Mouse (Mus musculus): Measurements from ENCODE around the gene Tecpr2. TPM values are rescaled to one million over a fixed set of nuclear protein-coding genes. Genes with fewer than 3 reads are reported as not detected.
A peak's percentile ranks its signal among the peaks of the same experiment; 100 is the strongest.

The Tecpr2 gene
- polyA plus RNA-seq, 1 experiment: 35.3 TPM

DNA sequence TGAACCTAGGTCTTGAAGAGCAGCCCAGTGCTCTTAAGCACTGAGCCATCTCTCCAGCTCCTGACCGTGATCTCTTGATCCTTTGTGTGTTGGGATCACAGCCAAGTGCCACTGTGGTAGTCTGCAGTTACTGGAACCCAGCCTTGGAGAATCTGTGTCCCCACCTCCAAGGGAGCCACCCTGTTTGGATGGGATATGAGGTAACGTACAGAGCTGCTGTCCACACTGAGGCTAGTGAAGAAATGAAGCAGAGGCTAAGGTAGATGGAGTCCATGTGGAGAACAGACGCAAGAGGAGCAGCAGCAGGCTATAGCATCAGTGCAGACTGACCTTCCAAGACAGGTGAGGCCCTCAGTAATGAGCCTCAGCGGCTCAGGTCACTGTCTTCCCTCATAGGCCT is 84.8 kb downstream of the Tecpr2 start:
- TF ChIP-seq POLR2A (IDR thresholded peaks at IDR 0.05; ENCODE audit: extremely low read depth, insufficient read depth, low read length) (no peak), CTCF (IDR thresholded peaks at IDR 0.05; ENCODE audit: extremely low read depth, insufficient read depth, low read length) (no peak)
- Histone ChIP-seq H3K4me1 (ENCODE audit: control insufficient read depth, insufficient read depth, low read length) (no peaks in the 10 kb centered on the region), H3K27ac (ENCODE audit: insufficient read depth, low read length) (no peak overlapping the region), H3K4me3 (ENCODE audit: insufficient read depth, low read length) (no peak overlapping the region)

- H3K4me3 ChIP-seq (ENCODE audit: insufficient read depth, low read length): no peak overlapping the region
- TF ChIP-seq POLR2A (IDR thresholded peaks at IDR 0.05; ENCODE audit: extremely low read depth, insufficient read depth, low read length) (no peak), CTCF (IDR thresholded peaks at IDR 0.05; ENCODE audit: extremely low read depth, insufficient read depth, low read length) (no peak)
- no peaks in the 10 kb centered on the region for H3K4me1 ChIP-seq (ENCODE audit: control insufficient read depth, insufficient read depth, low read length)
- H3K27ac ChIP-seq (ENCODE audit: insufficient read depth, low read length): no peak overlapping the region
These were observed 85.2 kb downstream of the Tecpr2 start for GRCm38 (mm10) chr12:110974295-110974694.

DNA sequence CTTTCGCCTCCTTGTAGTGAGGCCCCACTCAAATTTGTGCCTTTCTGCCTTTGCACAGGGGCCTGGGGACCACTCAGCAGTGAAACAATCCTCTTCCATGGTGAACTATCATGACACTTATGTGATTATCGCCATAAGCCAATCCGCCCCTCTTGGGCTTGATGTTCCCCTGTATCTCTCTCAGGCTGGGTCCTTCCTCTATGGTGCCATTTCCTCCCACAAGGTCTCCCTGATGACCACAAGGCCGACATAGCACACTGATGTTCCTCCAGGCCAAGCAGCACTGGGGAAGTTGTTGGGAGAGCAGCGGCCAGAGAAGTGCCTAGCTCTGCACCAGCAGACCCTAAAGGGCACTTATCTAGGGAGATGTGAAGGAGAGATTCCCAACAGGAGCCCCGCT is 85.7 kb downstream of the Tecpr2 start:
- TF ChIP-seq CTCF (IDR thresholded peaks at IDR 0.05; ENCODE audit: extremely low read depth, insufficient read depth, low read length): no peak
- TF ChIP-seq POLR2A (IDR thresholded peaks at IDR 0.05; ENCODE audit: extremely low read depth, insufficient read depth, low read length): no peak
- Histone ChIP-seq H3K27ac (ENCODE audit: insufficient read depth, low read length) (no peak overlapping the region), H3K4me1 (ENCODE audit: control insufficient read depth, insufficient read depth, low read length) (no peaks in the 10 kb centered on the region), H3K4me3 (ENCODE audit: insufficient read depth, low read length) (no peak overlapping the region)

DNA sequence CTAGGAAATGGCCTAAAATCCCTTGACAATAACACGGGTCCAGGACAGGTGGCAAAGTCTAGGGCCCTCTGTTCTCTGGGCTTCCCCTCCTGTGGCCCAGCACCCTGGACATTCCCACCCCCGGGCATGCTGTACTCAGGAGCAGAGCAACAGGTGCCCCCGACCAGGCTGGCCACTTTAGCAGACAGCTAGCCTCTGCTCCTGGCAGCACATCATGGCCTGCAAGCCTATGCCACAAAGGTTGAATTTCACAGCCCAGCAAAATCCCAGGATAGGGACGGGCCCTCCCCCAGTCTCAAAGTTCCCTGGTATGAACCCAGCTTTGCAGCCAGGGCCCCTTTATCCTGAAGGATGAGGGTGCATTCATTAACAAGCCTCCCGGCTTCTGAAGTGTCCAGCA is 86.3 kb downstream of the Tecpr2 start:
- Histone ChIP-seq H3K4me3 (ENCODE audit: insufficient read depth, low read length) (no peak overlapping the region), H3K4me1 (ENCODE audit: control insufficient read depth, insufficient read depth, low read length) (no peaks in the 10 kb centered on the region), H3K27ac (ENCODE audit: insufficient read depth, low read length) (no peak overlapping the region)
- no peak for TF ChIP-seq POLR2A (IDR thresholded peaks at IDR 0.05; ENCODE audit: extremely low read depth, insufficient read depth, low read length)
- no peak for TF ChIP-seq CTCF (IDR thresholded peaks at IDR 0.05; ENCODE audit: extremely low read depth, insufficient read depth, low read length)

- no peak overlapping the region for H3K4me3 ChIP-seq (ENCODE audit: insufficient read depth, low read length)
- no peaks in the 10 kb centered on the region for H3K4me1 ChIP-seq (ENCODE audit: control insufficient read depth, insufficient read depth, low read length)
- no peak for TF ChIP-seq CTCF (IDR thresholded peaks at IDR 0.05; ENCODE audit: extremely low read depth, insufficient read depth, low read length)
These were observed 86.9 kb downstream of the Tecpr2 start for GRCm38 (mm10) chr12:110975838-110976468.

DNA sequence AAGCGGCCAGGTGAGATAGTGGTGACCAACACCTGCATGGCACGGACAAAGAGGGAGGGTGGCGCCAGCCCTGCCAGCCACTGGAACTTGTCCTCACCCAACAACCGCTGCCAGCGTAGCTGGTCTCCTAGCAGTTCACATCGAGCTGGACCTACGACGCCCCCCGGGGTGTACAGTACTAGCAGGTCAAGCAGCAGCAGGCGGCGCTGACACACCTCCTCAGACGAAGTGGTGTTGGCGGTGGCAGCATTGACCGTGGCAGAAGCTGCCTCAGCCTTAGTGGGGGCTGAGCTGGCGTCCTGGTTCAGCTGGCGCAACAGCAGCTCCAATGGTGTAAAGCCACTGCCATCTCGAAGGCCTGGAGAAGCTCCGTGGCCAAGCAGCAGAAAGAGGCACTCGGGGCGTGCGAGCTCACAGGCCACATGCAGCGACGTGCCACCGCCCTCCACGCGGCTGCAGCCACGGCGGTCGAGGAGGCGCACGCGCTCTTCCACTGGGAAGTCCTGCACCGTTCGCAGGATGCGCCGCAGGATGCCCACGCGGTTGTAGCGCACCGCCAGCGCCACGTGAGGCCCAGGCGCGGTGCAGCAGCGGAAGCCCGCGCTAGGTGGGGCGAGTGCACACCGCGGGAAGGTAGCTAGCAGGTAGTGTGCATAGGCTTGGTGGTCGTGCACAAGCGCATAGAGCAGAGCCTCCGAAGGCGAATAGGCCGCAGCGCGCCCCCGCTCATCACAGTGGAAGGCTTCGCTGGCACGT is 87.7 kb downstream of the Tecpr2 start:
- Histone ChIP-seq H3K27ac (ENCODE audit: insufficient read depth, low read length) (no peak overlapping the region), H3K4me1 (ENCODE audit: control insufficient read depth, insufficient read depth, low read length) (no peaks in the 10 kb centered on the region), H3K4me3 (ENCODE audit: insufficient read depth, low read length) (no peak overlapping the region)
- no peak for TF ChIP-seq CTCF (IDR thresholded peaks at IDR 0.05; ENCODE audit: extremely low read depth, insufficient read depth, low read length)
- no peak for TF ChIP-seq POLR2A (IDR thresholded peaks at IDR 0.05; ENCODE audit: extremely low read depth, insufficient read depth, low read length)

More at GRCm38 (mm10) chr12:110975838-110976468, 86.9 kb downstream of the Tecpr2 start:
- no peak overlapping the region for H3K27ac ChIP-seq (ENCODE audit: insufficient read depth, low read length)

GRCm38 (mm10) chr12:110977345-110977733 is 88.3 kb downstream of the Tecpr2 start:
- H3K4me1 ChIP-seq (ENCODE audit: control insufficient read depth, insufficient read depth, low read length): no peaks in the 10 kb centered on the region
- H3K4me3 ChIP-seq (ENCODE audit: insufficient read depth, low read length): no peak overlapping the region
- no peak overlapping the region for H3K27ac ChIP-seq (ENCODE audit: insufficient read depth, low read length)
- TF ChIP-seq CTCF (IDR thresholded peaks at IDR 0.05; ENCODE audit: extremely low read depth, insufficient read depth, low read length) (no peak), POLR2A (IDR thresholded peaks at IDR 0.05; ENCODE audit: extremely low read depth, insufficient read depth, low read length) (no peak)

GRCm38 (mm10) chr12:110977896-110978606 is 89.0 kb downstream of the Tecpr2 start:
- Histone ChIP-seq H3K4me3 (ENCODE audit: insufficient read depth, low read length) (peak overlapping the region; percentile 56), H3K27ac (ENCODE audit: insufficient read depth, low read length) (peak overlapping the region; percentile 92; the same call in 1 of the 2 replicates), H3K4me1 (ENCODE audit: control insufficient read depth, insufficient read depth, low read length) (no peaks in the 10 kb centered on the region)
- TF ChIP-seq POLR2A (IDR thresholded peaks at IDR 0.05; ENCODE audit: extremely low read depth, insufficient read depth, low read length): no peak
- no peak for TF ChIP-seq CTCF (IDR thresholded peaks at IDR 0.05; ENCODE audit: extremely low read depth, insufficient read depth, low read length)

GRCm38 (mm10) chr12:110978607-110979406 is 89.7 kb downstream of the Tecpr2 start, which contains the start of gene Ankrd9:
Gene Ankrd9, minus strand, starts transcription at chr12:110979040.
- TF ChIP-seq POLR2A (IDR thresholded peaks at IDR 0.05; ENCODE audit: extremely low read depth, insufficient read depth, low read length): 0 out of 2 replicates have a peak, but pooled peaks have one; percentile 29
- TF ChIP-seq CTCF (IDR thresholded peaks at IDR 0.05; ENCODE audit: extremely low read depth, insufficient read depth, low read length): no peak
- Histone ChIP-seq H3K4me3 (ENCODE audit: insufficient read depth, low read length) (peak within 1 kb of the TSS; percentile 56), H3K27ac (ENCODE audit: insufficient read depth, low read length) (peak within 1 kb of the TSS; percentile 92), H3K4me1 (ENCODE audit: control insufficient read depth, insufficient read depth, low read length) (no peaks in the 10 kb centered on the region)

Data from cortical plate, adult 2 months (tissue).